Mouse (Mus musculus) megakaryocyte progenitor cell, adult 5-6 weeks (primary cell): ENCODE measurements around the gene Anxa9. TPM values are rescaled to one million over a fixed set of nuclear protein-coding genes. Genes with fewer than 3 reads are reported as not detected.

Experiments
- ATAC-seq: replicated peaks from 2 replicates; pipeline ENCODE4 v1.8.0; 2016; ENCODE audit warnings: mild to moderate bottlenecking, moderate TSS enrichment, inconsistent platforms; ENCODE audit not compliant: poor library complexity
- total RNA-seq, 2 experiments: library from RNA; stranded (forward) in 1 of 2; stranded (reverse) in 1 of 2; fragments of 157-497, 149-512 nt in 1 of 2; fragments of 200-1000 nt in 1 of 2; gene quantifications; 2 replicates each; pipeline versions ENCODE4 v1.2.3 to v1.2.4; 2015 to 2017

Gene Anxa9
- total RNA-seq, 2 experiments from 2014 or later, result 5.5 to 15.9 TPM

- no peak for ATAC-seq
Measured at GRCm38 (mm10) chr3:95256931-95257330, 50.0 kb downstream of the Anxa9 start.

- no peak for ATAC-seq
Measured at GRCm38 (mm10) chr3:95250783-95251424, 56.1 kb downstream of the Anxa9 start, which contains the start of gene Bnipl. Bnipl (minus strand) TSS chr3:95251193.

GRCm38 (mm10) chr3:95250361-95250760, 56.6 kb downstream of the Anxa9 start:
- ATAC-seq, result no peak

- ATAC-seq, result no peak
Measured at GRCm38 (mm10) chr3:95247660-95248336, 59.2 kb downstream of the Anxa9 start.

GRCm38 (mm10) chr3:95246465-95247231, 60.3 kb downstream of the Anxa9 start:
- peak; percentile 89 for ATAC-seq

Other genes starting within 250 kb of the Anxa9 start
- gene Pip5k1a, start 200.2 kb downstream of the Anxa9 start, total RNA-seq (2015), result 16.3 and 21.0 TPM in 2 replicates
- 15.5 and 21.8 TPM in 2 replicates for gene Pip5k1a, start 200.2 kb downstream of the Anxa9 start, total RNA-seq (2017)
- gene Vps72, start 196.2 kb downstream of the Anxa9 start, total RNA-seq (2015), result 40.4 and 47.6 TPM in 2 replicates
- gene Vps72, start 196.2 kb downstream of the Anxa9 start, total RNA-seq (2017), result 97.9 and 124 TPM in 2 replicates
- gene Tmod4, start 182.7 kb downstream of the Anxa9 start, total RNA-seq (2015), result 1.1 and 2.6 TPM in 2 replicates
- 2.3 and 2.5 TPM in 2 replicates for gene Tmod4, start 182.7 kb downstream of the Anxa9 start, total RNA-seq (2017)
- 43.4 and 45.8 TPM in 2 replicates for gene Scnm1, start 173.2 kb downstream of the Anxa9 start, total RNA-seq (2015)
- 66.0 and 85.7 TPM in 2 replicates for gene Scnm1, start 173.2 kb downstream of the Anxa9 start, total RNA-seq (2017)
- 3.1 and 3.6 TPM in 2 replicates for gene Lysmd1, start 173.1 kb downstream of the Anxa9 start, total RNA-seq (2015)
- 3.8 and 4.3 TPM in 2 replicates for gene Lysmd1, start 173.1 kb downstream of the Anxa9 start, total RNA-seq (2017)
- 17.9 and 18.7 TPM in 2 replicates for gene Tnfaip8l2, start 164.8 kb downstream of the Anxa9 start, total RNA-seq (2015)
- 17.8 and 25.1 TPM in 2 replicates for gene Tnfaip8l2, start 164.8 kb downstream of the Anxa9 start, total RNA-seq (2017)
- gene Sema6c, start 146.7 kb downstream of the Anxa9 start, total RNA-seq (2015), result 0.05 and 0.07 TPM in 2 replicates
- not detected in 2 replicates for gene Sema6c, start 146.7 kb downstream of the Anxa9 start, total RNA-seq (2017)
- gene Gabpb2, start 89.3 kb downstream of the Anxa9 start, total RNA-seq (2015), result 28.5 and 29.3 TPM in 2 replicates
- 43.1 and 57.7 TPM in 2 replicates for gene Gabpb2, start 89.3 kb downstream of the Anxa9 start, total RNA-seq (2017)
- gene Cdc42se1, start 78.4 kb downstream of the Anxa9 start, total RNA-seq (2015), result 56.2 and 56.7 TPM in 2 replicates
- 52.5 and 60.3 TPM in 2 replicates for gene Cdc42se1, start 78.4 kb downstream of the Anxa9 start, total RNA-seq (2017)
- 4.6 and 5.8 TPM in 2 replicates for gene Mllt11, start 75.0 kb downstream of the Anxa9 start, total RNA-seq (2015)
- gene Mllt11, start 75.0 kb downstream of the Anxa9 start, total RNA-seq (2017), result 4.9 and 5.5 TPM in 2 replicates
- 1.0 and 1.4 TPM in 2 replicates for gene Gm128, start 65.6 kb downstream of the Anxa9 start, total RNA-seq (2015)
- 0.34 and 0.46 TPM in 2 replicates for gene Gm128, start 65.6 kb downstream of the Anxa9 start, total RNA-seq (2017)
- not detected in 2 replicates for gene Bnipl, start 56.0 kb downstream of the Anxa9 start, total RNA-seq (2015)
- gene Bnipl, start 56.0 kb downstream of the Anxa9 start, total RNA-seq (2017), result not detected in 2 replicates
- 30.9 and 33.2 TPM in 2 replicates for gene Mindy1, start 25.8 kb downstream of the Anxa9 start, total RNA-seq (2015)
- 22.7 and 23.6 TPM in 2 replicates for gene Mindy1, start 25.8 kb downstream of the Anxa9 start, total RNA-seq (2017)
- gene Prune1, start 25.1 kb downstream of the Anxa9 start, total RNA-seq (2015), result 14.8 and 15.2 TPM in 2 replicates
- gene Prune1, start 25.1 kb downstream of the Anxa9 start, total RNA-seq (2017), result 7.8 and 11.8 TPM in 2 replicates
- gene Cers2, start 7.6 kb upstream of the Anxa9 start, total RNA-seq (2015), result 193 and 203 TPM in 2 replicates
- 91.3 and 98.4 TPM in 2 replicates for gene Cers2, start 7.6 kb upstream of the Anxa9 start, total RNA-seq (2017)
- 37.0 and 37.8 TPM in 2 replicates for gene Setdb1, start 50.0 kb upstream of the Anxa9 start, total RNA-seq (2015)
- 31.5 and 34.7 TPM in 2 replicates for gene Setdb1, start 50.0 kb upstream of the Anxa9 start, total RNA-seq (2017)
- not detected in 2 replicates for gene 4930558C23Rik, start 95.7 kb upstream of the Anxa9 start, total RNA-seq (2015)
- not detected in 2 replicates for gene 4930558C23Rik, start 95.7 kb upstream of the Anxa9 start, total RNA-seq (2017)
- gene Arnt, start 127.2 kb upstream of the Anxa9 start, total RNA-seq (2015), result 19.3 and 23.6 TPM in 2 replicates
- gene Arnt, start 127.2 kb upstream of the Anxa9 start, total RNA-seq (2017), result 14.7 and 21.4 TPM in 2 replicates
- gene Ctsk, start 192.1 kb upstream of the Anxa9 start, total RNA-seq (2015), result 0.17 and 0.49 TPM in 2 replicates
- gene Ctsk, start 192.1 kb upstream of the Anxa9 start, total RNA-seq (2017), result not detected in 2 replicates
- gene Ctss, start 219.6 kb upstream of the Anxa9 start, total RNA-seq (2015), result 43.7 and 64.7 TPM in 2 replicates
- gene Ctss, start 219.6 kb upstream of the Anxa9 start, total RNA-seq (2017), result 73.6 and 105 TPM in 2 replicates